Mouse (Mus musculus): ENCODE results near the gene Dzip1. TPM values are rescaled to one million over a fixed set of nuclear protein-coding genes. Genes with fewer than 3 reads are reported as not detected.

The Dzip1 gene
- 6.8 and 6.9 TPM in 2 replicates for polyA plus RNA-seq (2015; fragmentation: Nextera tagmentation; extraction: Ambion mirVana)

DNA sequence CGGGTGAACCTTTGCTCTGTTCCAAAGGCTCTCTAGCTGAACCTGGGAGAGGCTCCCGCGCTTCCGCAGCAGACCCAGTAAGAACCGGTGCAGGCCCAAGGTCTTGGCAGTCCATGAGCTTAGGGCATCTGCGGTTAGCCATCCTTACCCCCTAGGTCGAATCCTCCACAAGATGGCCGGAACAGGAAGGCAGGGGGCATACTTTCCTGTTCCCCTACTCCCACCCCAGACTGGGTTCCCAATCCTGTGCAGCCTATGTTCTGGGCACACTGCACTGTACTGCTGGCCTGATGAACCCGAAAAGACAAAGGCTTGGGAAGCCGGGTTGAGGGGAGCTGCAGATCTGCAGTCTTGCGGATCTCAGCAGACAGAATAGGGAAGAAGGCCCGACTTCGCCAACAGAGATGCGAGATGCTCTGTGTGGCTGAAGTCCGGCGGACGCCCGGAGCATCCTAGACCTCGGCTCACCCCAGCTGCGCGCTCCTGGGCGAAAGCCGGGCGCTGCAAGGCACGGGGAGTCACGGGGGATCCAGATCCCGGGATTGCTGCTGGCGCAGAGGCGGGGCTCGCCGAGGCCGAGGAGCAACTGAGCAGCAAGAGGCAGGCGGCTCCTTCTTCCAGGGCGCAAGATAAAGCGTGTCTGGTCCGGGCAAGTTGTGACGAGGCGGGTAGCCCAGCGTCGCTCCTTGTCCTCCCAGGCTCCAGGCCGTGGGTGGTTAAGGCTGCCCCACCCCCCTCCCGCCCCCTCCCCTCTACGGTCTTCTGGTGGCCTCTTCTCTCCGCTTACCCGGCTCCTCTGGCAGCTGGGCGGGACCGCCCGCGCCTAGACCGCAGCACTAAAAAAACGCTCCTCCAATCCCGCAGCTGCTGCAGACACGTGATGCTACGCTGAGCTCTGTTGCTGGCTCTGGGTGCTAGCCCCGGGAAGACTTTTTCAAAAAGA lies at the start of gene Dzip1:
Gene Dzip1 (minus strand): TSS at position 788 of the 943 bp plus-strand sequence.

GRCm38 (mm10) chr14:118937533-118938492 lies 12.6 kb upstream of the Dzip1 start, which contains the start of gene Dnajc3:
TSS of gene Dnajc3 (plus strand) at chr14:118937976.

Other genes starting within 250 kb of the Dzip1 start
- 3.7 and 4.6 TPM in 2 replicates for gene Abcc4, start 219.2 kb downstream of the Dzip1 start, polyA plus RNA-seq (2015; fragmentation: Nextera tagmentation; extraction: Ambion mirVana)
- 28.9 and 31.9 TPM in 2 replicates for gene Cldn10, start 137.6 kb downstream of the Dzip1 start, polyA plus RNA-seq (2015; fragmentation: Nextera tagmentation; extraction: Ambion mirVana)
- gene Dnajc3, start 12.5 kb upstream of the Dzip1 start, polyA plus RNA-seq (2015; fragmentation: Nextera tagmentation; extraction: Ambion mirVana): 30.5 and 37.8 TPM in 2 replicates
- gene Uggt2, start 174.0 kb upstream of the Dzip1 start, polyA plus RNA-seq (2015; fragmentation: Nextera tagmentation; extraction: Ambion mirVana): 4.2 and 5.3 TPM in 2 replicates
- not detected in 2 replicates for gene Hs6st3, start 212.9 kb upstream of the Dzip1 start, polyA plus RNA-seq (2015; fragmentation: Nextera tagmentation; extraction: Ambion mirVana)

Data from urinary bladder, postnatal 0 days (tissue).